Mouse (Mus musculus): Measurements from ENCODE around the gene Scamp4. TPM values are rescaled to one million over a fixed set of nuclear protein-coding genes. Genes with fewer than 3 reads are reported as not detected.

Gene Scamp4
- polyA plus RNA-seq, 1 experiment from 2014 or later = 62.1 TPM

DNA sequence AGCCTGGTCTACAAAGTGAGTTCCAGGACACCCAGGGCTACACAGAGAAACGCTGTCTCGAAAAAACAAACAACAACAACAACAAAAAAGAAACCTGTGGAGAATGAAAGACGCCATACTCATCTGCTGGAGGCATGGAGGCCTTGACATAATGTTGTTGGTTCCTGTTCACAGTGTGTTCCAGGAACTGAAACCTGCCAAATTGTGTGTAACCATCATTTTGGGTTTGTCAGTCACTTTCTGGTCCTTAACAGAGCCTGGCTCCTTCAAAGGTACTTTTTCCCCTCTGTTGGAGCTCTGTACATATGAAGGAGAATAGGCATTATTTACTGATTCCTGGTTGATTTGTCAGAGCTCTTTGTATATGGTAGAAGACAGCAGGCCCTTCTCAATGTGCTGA is 9.2 kb downstream of the Scamp4 start:
- DNase-seq = no peak
- H3K36me3 ChIP-seq (ENCODE audit: control insufficient read depth, insufficient read depth, low read length) = peaks cover 72% of the 10 kb centered on the region
- no peak for ATAC-seq (ENCODE audit: low FRiP score, low TSS enrichment)
- H3K27me3 ChIP-seq (ENCODE audit: control insufficient read depth, insufficient read depth, low read length) = no peaks in the 10 kb centered on the region
- H3K9ac ChIP-seq (replicated peaks; ENCODE audit: low read length) = no peak overlapping the region
- H3K4me3 ChIP-seq (replicated peaks; ENCODE audit: low read depth, low read length) = no peak overlapping the region
- H3K9me3 ChIP-seq (ENCODE audit: control insufficient read depth, low read length) = no peaks in the 10 kb centered on the region
- WGBS = 98% methylated on average over 3 of the region's 3 CpGs
- no peaks in the 10 kb centered on the region for H3K4me1 ChIP-seq (ENCODE audit: control insufficient read depth, insufficient read depth, low read length)
- H3K4me2 ChIP-seq (ENCODE audit: low read length) = no peak overlapping the region
- H3K27ac ChIP-seq (replicated peaks; ENCODE audit: low read depth, low read length) = no peak overlapping the region

GRCm38 (mm10) chr10:80613821-80614220 is 11.1 kb downstream of the Scamp4 start:
- H3K9me3 ChIP-seq (ENCODE audit: control insufficient read depth, low read length) = no peaks in the 10 kb centered on the region
- 97% methylated on average over 3 of the region's 3 CpGs for WGBS
- H3K4me2 ChIP-seq (ENCODE audit: low read length) = no peak overlapping the region
- H3K27ac ChIP-seq (replicated peaks; ENCODE audit: low read depth, low read length) = no peak overlapping the region
- no peak overlapping the region for H3K9ac ChIP-seq (replicated peaks; ENCODE audit: low read length)
- no peaks in the 10 kb centered on the region for H3K4me1 ChIP-seq (ENCODE audit: control insufficient read depth, insufficient read depth, low read length)
- ATAC-seq (ENCODE audit: low FRiP score, low TSS enrichment) = no peak
- H3K36me3 ChIP-seq (ENCODE audit: control insufficient read depth, insufficient read depth, low read length) = peaks cover 53% of the 10 kb centered on the region
- DNase-seq = no peak
- no peaks in the 10 kb centered on the region for H3K27me3 ChIP-seq (ENCODE audit: control insufficient read depth, insufficient read depth, low read length)
- no peak overlapping the region for H3K4me3 ChIP-seq (replicated peaks; ENCODE audit: low read depth, low read length)

DNA sequence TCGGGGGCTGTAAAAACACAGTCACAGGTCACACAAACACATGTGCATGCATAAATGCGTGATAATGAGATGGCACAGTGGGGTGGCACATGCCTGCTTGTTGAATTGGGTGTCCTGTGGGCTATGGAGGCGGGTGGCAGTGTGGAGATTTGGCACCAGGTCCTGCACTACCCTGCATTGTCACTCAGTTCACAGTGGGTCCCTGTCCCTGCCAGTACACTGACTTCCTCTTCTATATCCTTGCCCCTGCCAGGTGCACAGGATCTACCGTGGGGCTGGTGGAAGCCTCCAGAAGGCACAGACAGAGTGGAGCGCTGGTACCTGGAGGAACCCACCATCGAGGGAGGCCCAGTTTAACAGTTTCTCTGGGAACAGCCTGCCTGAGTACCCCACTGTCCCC is 11.7 kb downstream of the Scamp4 start:
- Histone ChIP-seq H3K4me2 (ENCODE audit: low read length) (no peak overlapping the region), H3K9ac (replicated peaks; ENCODE audit: low read length) (no peak overlapping the region), H3K9me3 (ENCODE audit: control insufficient read depth, low read length) (no peaks in the 10 kb centered on the region), H3K4me3 (replicated peaks; ENCODE audit: low read depth, low read length) (no peak overlapping the region), H3K4me1 (ENCODE audit: control insufficient read depth, insufficient read depth, low read length) (no peaks in the 10 kb centered on the region), H3K36me3 (ENCODE audit: control insufficient read depth, insufficient read depth, low read length) (peaks cover 48% of the 10 kb centered on the region), H3K27me3 (ENCODE audit: control insufficient read depth, insufficient read depth, low read length) (no peaks in the 10 kb centered on the region), H3K27ac (replicated peaks; ENCODE audit: low read depth, low read length) (no peak overlapping the region)
- ATAC-seq (ENCODE audit: low FRiP score, low TSS enrichment) (no peak), DNase-seq (no peak)
- 92% methylated on average over 6 of the region's 6 CpGs for WGBS

- 85% methylated on average over 9 of the region's 9 CpGs for whole genome bisulfite sequencing
- H3K4me2 ChIP-seq (ENCODE audit: low read length) = no peak overlapping the region
- H3K27me3 ChIP-seq (ENCODE audit: control insufficient read depth, insufficient read depth, low read length) = no peaks in the 10 kb centered on the region
- H3K36me3 ChIP-seq (ENCODE audit: control insufficient read depth, insufficient read depth, low read length) = peaks cover 26% of the 10 kb centered on the region
- H3K4me1 ChIP-seq (ENCODE audit: control insufficient read depth, insufficient read depth, low read length) = peaks cover 6% of the 10 kb centered on the region
- no peak overlapping the region for H3K27ac ChIP-seq (replicated peaks; ENCODE audit: low read depth, low read length)
- H3K4me3 ChIP-seq (replicated peaks; ENCODE audit: low read depth, low read length) = no peak overlapping the region
- no peak overlapping the region for H3K9ac ChIP-seq (replicated peaks; ENCODE audit: low read length)
- DNase-seq (no peak), ATAC-seq (ENCODE audit: low FRiP score, low TSS enrichment) (no peak)
- H3K9me3 ChIP-seq (ENCODE audit: control insufficient read depth, low read length) = no peaks in the 10 kb centered on the region
Observed at GRCm38 (mm10) chr10:80618181-80618580, 15.5 kb downstream of the Scamp4 start.

DNA sequence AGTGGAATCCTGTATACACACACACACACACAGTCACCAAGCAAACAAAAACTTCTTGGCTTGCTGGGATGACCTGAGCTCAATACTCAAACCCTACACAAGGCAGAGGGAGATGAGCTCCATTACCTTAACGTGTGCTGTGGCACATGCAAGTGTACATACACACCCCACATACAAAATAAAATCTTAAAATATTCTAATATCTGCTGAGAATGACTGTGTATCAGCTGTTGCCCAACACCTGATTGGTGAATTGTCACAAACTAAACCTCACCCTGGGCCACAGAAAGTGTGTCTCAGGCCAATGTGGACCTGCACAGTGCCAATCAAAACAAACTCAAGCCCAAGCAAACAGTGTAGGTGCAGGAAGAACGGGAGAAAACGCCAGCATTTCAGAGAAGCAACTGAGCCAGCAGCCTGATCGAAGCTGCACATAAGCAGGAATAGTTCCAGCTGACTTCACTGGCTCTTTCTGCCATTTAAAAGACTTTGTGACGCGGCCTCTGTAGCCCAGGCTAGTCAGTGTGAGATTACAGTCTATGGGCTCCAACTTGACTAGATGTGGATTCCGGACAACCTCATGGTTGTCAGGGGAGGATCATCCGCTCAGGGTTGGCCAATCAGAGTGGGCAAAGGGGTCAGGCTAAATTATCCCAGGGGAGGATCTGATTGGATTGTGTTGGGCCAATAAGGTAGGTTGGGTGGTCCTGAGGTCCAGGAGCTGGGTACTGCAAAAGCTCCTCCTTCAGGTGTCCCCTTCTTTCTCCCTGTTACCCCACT is 17.0 kb downstream of the Scamp4 start:
- no peak for DNase-seq
- Histone ChIP-seq H3K27me3 (ENCODE audit: control insufficient read depth, insufficient read depth, low read length) (no peaks in the 10 kb centered on the region), H3K9ac (replicated peaks; ENCODE audit: low read length) (no peak overlapping the region), H3K4me1 (ENCODE audit: control insufficient read depth, insufficient read depth, low read length) (peaks cover 21% of the 10 kb centered on the region), H3K27ac (replicated peaks; ENCODE audit: low read depth, low read length) (no peak overlapping the region), H3K4me2 (ENCODE audit: low read length) (no peak overlapping the region), H3K9me3 (ENCODE audit: control insufficient read depth, low read length) (no peaks in the 10 kb centered on the region), H3K36me3 (ENCODE audit: control insufficient read depth, insufficient read depth, low read length) (peaks cover 15% of the 10 kb centered on the region), H3K4me3 (replicated peaks; ENCODE audit: low read depth, low read length) (no peak overlapping the region)
- WGBS = 36% methylated on average over 8 of the region's 8 CpGs
- ATAC-seq (ENCODE audit: low FRiP score, low TSS enrichment) = no peak

DNA sequence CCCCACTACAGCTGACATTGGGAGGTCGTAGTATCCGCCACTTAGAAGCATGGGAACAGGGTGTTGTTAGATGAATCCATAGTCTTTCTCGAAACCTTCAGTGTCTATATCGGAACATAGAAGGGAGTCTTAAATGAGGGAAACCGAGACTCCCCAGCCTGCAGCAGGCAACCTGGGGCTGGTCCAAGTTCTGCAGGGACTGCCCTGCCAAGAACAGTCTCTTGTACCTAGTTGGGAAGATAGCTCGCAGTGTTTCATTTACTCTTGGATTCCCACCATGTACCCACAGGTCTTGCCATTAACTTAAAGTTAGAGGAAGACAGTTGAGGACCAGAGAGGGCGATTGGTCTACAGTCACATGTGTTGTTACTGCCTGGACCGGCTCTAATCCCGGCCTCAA is 17.7 kb downstream of the Scamp4 start:
- no peak overlapping the region for H3K4me3 ChIP-seq (replicated peaks; ENCODE audit: low read depth, low read length)
- H3K27me3 ChIP-seq (ENCODE audit: control insufficient read depth, insufficient read depth, low read length) = no peaks in the 10 kb centered on the region
- no peak overlapping the region for H3K4me2 ChIP-seq (ENCODE audit: low read length)
- DNase-seq = no peak
- ATAC-seq (ENCODE audit: low FRiP score, low TSS enrichment) = no peak
- no peaks in the 10 kb centered on the region for H3K9me3 ChIP-seq (ENCODE audit: control insufficient read depth, low read length)
- peaks cover 22% of the 10 kb centered on the region for H3K4me1 ChIP-seq (ENCODE audit: control insufficient read depth, insufficient read depth, low read length)
- H3K27ac ChIP-seq (replicated peaks; ENCODE audit: low read depth, low read length) = no peak overlapping the region
- no peak overlapping the region for H3K9ac ChIP-seq (replicated peaks; ENCODE audit: low read length)
- 85% methylated on average over 9 of the region's 9 CpGs for WGBS
- peaks cover 8% of the 10 kb centered on the region for H3K36me3 ChIP-seq (ENCODE audit: control insufficient read depth, insufficient read depth, low read length)

DNA sequence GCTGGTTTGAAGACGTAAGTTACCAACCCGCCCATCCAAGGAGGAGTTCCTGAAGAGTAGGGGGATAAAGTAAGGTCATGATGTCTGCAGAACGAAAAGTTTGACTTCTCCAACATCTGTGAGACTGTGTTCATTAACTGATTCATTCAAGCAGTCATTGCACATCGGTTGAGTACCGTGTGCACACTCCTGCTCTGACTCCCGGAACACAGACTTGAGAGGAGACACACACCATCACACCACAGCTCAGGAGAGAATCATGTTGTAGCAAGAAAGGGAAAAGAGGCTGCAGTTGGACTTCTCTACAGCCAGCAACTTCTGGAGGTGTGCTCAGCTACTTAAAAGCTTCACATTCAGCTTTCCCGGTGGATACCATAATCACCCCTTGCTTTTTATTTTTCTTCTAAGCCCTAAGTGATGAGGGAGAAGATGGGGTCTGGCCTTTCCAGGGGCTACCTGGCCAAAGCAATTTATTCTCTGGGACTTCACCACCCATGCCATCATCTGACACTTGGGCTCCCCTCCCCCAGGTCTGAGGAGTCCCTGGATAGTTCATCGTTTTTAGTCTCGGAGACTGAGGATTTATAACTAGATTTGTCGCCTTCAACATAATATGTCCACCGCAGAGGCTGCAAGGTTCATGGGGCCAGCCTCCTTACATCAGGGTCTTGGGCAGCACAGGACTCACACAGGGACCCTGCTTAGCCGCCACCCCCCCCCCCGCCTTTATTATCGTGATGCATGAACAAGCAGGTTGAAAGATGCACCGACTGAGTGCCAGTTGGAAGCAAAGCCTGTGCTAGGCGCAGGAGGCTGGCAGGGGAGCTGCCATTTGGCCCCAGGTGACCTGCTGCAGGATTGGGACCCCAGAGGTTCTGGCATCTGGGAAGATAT is 18.4 kb downstream of the Scamp4 start:
- Histone ChIP-seq H3K9me3 (ENCODE audit: control insufficient read depth, low read length) (no peaks in the 10 kb centered on the region), H3K27me3 (ENCODE audit: control insufficient read depth, insufficient read depth, low read length) (no peaks in the 10 kb centered on the region), H3K9ac (replicated peaks; ENCODE audit: low read length) (peak overlapping the region; percentile 52), H3K36me3 (ENCODE audit: control insufficient read depth, insufficient read depth, low read length) (peaks cover 1% of the 10 kb centered on the region), H3K4me3 (replicated peaks; ENCODE audit: low read depth, low read length) (peak overlapping the region; percentile 78), H3K4me2 (ENCODE audit: low read length) (peak overlapping the region; percentile 66), H3K4me1 (ENCODE audit: control insufficient read depth, insufficient read depth, low read length) (peaks cover 22% of the 10 kb centered on the region), H3K27ac (replicated peaks; ENCODE audit: low read depth, low read length) (peak overlapping the region; percentile 97)
- no peak for DNase-seq
- ATAC-seq (ENCODE audit: low FRiP score, low TSS enrichment) = no peak
- WGBS = 52% methylated on average over 16 of the region's 16 CpGs

DNA sequence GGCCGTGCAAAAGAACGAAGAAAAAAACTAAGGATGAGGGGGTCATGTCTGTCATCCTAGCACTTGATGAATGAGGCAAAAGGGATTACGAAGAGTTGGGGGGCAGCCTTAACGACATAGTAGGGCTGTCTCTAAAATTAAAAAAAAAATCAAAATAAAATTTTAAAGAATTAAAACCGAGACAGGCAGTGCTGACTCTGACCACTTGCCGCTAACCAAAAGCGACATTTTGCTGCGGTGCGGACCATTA is 18.9 kb downstream of the Scamp4 start:
- Histone ChIP-seq H3K36me3 (ENCODE audit: control insufficient read depth, insufficient read depth, low read length) (no peaks in the 10 kb centered on the region), H3K4me2 (ENCODE audit: low read length) (peak overlapping the region; percentile 66), H3K27me3 (ENCODE audit: control insufficient read depth, insufficient read depth, low read length) (no peaks in the 10 kb centered on the region), H3K9me3 (ENCODE audit: control insufficient read depth, low read length) (no peaks in the 10 kb centered on the region), H3K9ac (replicated peaks; ENCODE audit: low read length) (peak overlapping the region; percentile 52), H3K4me3 (replicated peaks; ENCODE audit: low read depth, low read length) (peak overlapping the region; percentile 78), H3K4me1 (ENCODE audit: control insufficient read depth, insufficient read depth, low read length) (peaks cover 22% of the 10 kb centered on the region), H3K27ac (replicated peaks; ENCODE audit: low read depth, low read length) (peak overlapping the region; percentile 97)
- 3% methylated on average over 9 of the region's 9 CpGs for WGBS
- DNase-seq (no peak), ATAC-seq (ENCODE audit: low FRiP score, low TSS enrichment) (no peak)
